Mouse (Mus musculus) telencephalon, adult 2 months (tissue): ENCODE data around the gene C130032M10Rik.

Source experiments
- DNase-seq: peaks from one replicate; pipeline ENCODE4 v3.0.0-alpha.2; 2011; ENCODE audit warnings: low read depth, low spot score

C130032M10Rik gene

GRCm38 (mm10) chr9:114515364-114515763, at the start of gene C130032M10Rik:
C130032M10Rik (plus strand) TSS chr9:114515697.
- DNase-seq = no peak

DNA sequence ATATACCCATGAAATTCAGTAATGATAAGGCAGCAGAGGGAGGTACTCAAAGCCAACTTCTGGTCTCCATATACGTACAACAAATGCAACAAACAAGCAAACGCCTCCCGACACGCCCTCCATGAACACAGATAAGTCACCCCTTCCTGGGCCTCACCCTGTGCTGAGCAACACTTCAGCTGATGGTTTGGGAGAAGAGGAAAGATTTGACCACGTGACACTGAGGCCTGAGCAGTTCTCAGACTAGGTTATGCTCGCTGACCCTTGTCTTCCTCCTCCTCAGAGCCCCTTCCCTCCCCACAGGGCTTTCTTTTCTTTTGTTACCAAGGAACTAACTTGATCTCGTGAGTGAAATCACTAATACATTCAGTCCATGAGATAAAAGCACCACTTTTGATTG, 48.6 kb upstream of the C130032M10Rik start:
- no peak for DNase-seq

GRCm38 (mm10) chr9:114468217-114468616, 47.3 kb upstream of the C130032M10Rik start:
- no peak for DNase-seq

- DNase-seq = no peak
Observed at GRCm38 (mm10) chr9:114468701-114469100, 46.8 kb upstream of the C130032M10Rik start.

DNA sequence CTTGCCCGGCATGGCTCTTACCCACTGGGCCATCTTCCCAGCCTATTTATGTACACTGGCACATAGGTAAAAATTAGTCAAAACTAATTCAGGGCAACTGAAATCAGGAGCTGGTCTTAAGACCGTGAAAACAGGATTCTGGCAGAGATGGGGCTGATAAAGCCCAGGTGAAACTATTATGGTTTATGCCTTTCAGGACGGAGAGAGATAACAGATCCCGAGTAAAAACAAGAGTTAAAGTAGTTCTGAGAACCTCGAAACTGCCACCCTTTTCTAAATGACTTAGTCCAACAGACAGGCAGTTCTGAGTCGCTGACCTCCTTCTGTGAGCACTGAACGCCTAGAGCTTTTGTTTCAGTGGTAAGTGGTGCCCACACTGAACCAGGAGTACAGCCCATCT, 43.6 kb upstream of the C130032M10Rik start:
- DNase-seq = no peak

GRCm38 (mm10) chr9:114477019-114477418, 38.5 kb upstream of the C130032M10Rik start:
- no peak for DNase-seq

GRCm38 (mm10) chr9:114480940-114481339, 34.6 kb upstream of the C130032M10Rik start:
- DNase-seq = no peak

DNA sequence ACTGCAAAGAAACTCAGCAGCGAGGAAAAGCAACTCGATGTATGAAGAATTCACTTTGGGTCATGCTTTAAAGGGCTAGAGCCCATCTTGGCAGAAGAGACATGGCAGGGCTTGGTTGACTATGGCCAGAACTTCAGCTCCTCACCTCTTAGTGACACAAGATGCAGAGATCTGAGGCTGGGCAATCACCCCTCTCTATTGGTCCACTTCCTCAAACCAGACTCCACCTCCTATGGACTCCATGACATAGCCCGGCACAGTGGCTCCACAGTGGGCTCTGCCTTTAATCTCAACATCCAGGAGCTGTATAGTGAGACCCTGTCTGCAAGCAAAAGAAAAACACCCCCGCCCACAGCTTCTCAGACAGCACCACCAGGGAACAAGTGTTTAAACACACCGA, 30.7 kb upstream of the C130032M10Rik start:
- no peak for DNase-seq

DNA sequence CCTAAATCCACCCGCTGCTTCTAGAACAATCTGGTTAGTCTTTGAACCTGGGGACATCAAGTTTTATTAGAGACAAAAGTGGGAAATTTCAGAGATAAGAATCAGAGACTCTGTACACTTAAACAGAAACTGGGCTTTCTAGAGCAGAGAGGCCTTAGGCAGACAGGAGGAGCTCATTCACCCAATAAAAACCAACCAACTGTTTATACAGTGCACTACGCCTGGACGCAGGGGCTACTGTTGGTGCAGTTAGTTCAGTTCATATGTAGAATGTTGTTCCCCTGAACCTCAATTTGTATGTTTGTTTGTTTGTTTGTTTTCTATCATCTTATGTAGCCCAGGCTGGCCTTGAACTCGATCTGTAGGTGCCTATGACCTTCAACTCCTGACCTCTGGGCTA, 28.7 kb upstream of the C130032M10Rik start:
- DNase-seq = no peak

GRCm38 (mm10) chr9:114487481-114488258, 27.8 kb upstream of the C130032M10Rik start:
- DNase-seq = no peak

GRCm38 (mm10) chr9:114496469-114496868, 19.0 kb upstream of the C130032M10Rik start:
- DNase-seq = no peak

DNA sequence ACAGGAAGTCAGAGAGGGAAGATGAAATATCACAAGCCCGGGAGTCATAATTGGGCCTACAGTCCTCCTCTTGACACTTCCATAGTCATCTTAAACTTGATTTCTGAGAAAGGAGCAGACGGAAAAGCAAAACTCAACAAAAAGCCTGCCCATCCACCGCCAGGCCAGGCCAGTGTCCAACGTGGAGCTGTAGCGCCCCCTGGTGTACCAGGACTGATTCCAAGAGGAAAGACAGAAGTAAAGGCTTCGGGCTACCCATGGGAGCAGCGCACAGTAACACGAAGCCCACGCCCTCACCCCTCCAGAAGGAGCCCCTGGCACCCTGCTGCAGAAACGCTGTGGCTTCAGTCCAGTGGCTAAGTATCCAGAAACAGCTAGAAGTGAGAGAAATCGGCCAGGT, 17.3 kb upstream of the C130032M10Rik start:
- DNase-seq = no peak

- DNase-seq = no peak
Observed at GRCm38 (mm10) chr9:114499783-114500515, 15.5 kb upstream of the C130032M10Rik start.

- DNase-seq = no peak
Observed at GRCm38 (mm10) chr9:114501111-114501510, 14.4 kb upstream of the C130032M10Rik start.

DNA sequence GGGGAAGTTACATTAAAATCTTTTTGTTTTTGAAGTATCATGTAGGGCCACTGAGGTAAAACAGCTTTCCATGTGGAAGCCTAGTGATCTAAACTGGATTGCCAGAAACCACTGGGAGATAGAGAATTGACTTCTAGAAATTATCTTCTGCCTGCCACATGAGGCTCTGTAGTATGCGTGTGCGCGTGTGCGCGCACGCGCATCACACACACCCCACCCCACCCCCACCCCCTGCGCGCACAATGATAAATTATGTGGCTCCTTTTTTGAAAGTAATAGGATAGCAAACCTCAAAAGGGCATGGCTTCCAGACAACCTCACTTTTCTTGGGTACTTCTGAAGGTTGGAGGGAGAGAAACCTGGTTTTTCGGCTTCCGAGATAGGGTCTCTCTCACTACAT, 13.6 kb upstream of the C130032M10Rik start:
- DNase-seq = no peak

- no peak for DNase-seq
Observed at GRCm38 (mm10) chr9:114502711-114503427, 12.6 kb upstream of the C130032M10Rik start.

- no peak for DNase-seq
Observed at GRCm38 (mm10) chr9:114504816-114505215, 10.7 kb upstream of the C130032M10Rik start, which contains the start of gene Ccr4. Ccr4 (minus strand) TSS chr9:114504916.

DNA sequence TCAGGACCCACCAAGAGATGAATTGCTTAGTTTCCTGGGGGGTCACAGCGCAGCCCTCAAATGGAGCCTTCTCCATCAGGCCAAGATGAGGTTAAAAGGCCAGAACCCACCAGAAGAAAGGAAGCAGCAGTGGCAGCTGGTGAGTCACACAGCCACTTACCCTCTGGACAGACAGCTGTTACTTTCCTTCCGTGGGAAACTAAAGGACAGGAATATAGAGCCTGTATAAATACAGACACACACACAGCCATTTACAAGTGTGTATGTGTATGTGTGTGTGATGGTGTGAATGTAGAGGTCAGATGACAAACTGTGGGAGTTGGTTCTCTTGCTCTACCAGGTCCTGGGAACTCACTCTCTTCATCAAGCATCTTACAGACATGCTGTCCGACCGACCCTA, 8.9 kb upstream of the C130032M10Rik start:
- no peak for DNase-seq

- DNase-seq = no peak
Observed at GRCm38 (mm10) chr9:114507421-114507820, 8.1 kb upstream of the C130032M10Rik start.

- no peak for DNase-seq
Observed at GRCm38 (mm10) chr9:114509785-114510184, 5.7 kb upstream of the C130032M10Rik start.

- no peak for DNase-seq
Observed at GRCm38 (mm10) chr9:114512831-114513230, 2.7 kb upstream of the C130032M10Rik start.

DNA sequence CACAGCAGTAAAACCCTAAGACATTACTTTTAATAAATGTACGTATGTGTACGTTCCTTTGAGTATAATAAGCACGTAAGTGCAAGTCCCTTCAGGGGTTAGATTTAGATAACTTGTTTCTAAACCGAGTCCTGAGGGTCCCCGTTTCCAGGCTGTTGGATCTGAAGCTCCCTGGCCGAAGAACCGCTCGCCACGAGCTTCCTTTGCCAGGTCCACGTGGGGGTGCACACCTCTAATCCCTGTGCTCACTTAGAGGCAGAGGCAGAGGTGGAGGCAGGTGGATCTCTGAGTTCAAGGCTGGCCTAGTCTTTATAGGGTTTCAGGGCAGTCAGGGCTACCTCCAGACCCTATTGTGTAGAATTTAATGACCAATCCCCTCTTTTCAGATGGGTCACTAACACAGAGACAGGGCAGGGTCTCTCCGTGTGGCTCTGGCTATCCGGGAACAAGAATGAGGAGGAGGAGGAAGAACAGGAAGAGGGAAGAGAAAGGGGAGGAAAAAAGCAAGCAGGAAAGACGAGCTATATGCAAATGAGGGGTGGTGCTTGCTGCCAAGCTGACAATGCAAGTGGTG, 2.5 kb downstream of the C130032M10Rik start:
- DNase-seq = no peak
